Mouse (Mus musculus): ENCODE data around the gene Aldh4a1. TPM values are rescaled to one million over a fixed set of nuclear protein-coding genes. Genes with fewer than 3 reads are reported as not detected.

Gene Aldh4a1
- 10 to 100 TPM in 1 of 2 experiments, 1 to 10 TPM in 1; 9.0 to 12.7 TPM for polyA plus RNA-seq (2017; shearing (Covaris generic))

GRCm38 (mm10) chr4:139622373-139623282, at the start of gene Aldh4a1:
Gene Aldh4a1, plus strand, starts transcription at chr4:139622866.

GRCm38 (mm10) chr4:139602357-139603244, 20.1 kb upstream of the Aldh4a1 start, which contains the start of gene Gm21969:
Gene Gm21969, plus strand, starts transcription at chr4:139603186.

GRCm38 (mm10) chr4:139653238-139653637, 30.6 kb downstream of the Aldh4a1 start, which contains the start of gene Tas1r2:
Gene Tas1r2, plus strand, starts transcription at chr4:139653538.

Other genes starting within 250 kb of the Aldh4a1 start
- gene Iffo2, start 92.3 kb upstream of the Aldh4a1 start, polyA plus RNA-seq (2017; shearing (Covaris generic)) = 1 to 10 TPM; 4.4 TPM
- gene Gm21969, start 19.7 kb upstream of the Aldh4a1 start, polyA plus RNA-seq (2017; shearing (Covaris generic)) = under 1 TPM in 1 of 2 experiments, not detected in 1; 0.09 TPM
- gene Tas1r2, start 30.7 kb downstream of the Aldh4a1 start, polyA plus RNA-seq (2017; shearing (Covaris generic)) = not detected
- not detected for gene Pax7, start 210.7 kb downstream of the Aldh4a1 start, polyA plus RNA-seq (2017; shearing (Covaris generic))

All from activated CD4-positive, CD25-positive, alpha-beta regulatory T cell (primary cell).